Mouse (Mus musculus) CD8-positive naive resting alpha-beta T cell, adult 2 months (primary cell): Measurements from ENCODE around the gene Rab27a.
A peak's percentile ranks its signal among the peaks of the same experiment; 100 is the strongest.

Source experiments
- DNase-seq, 2 experiments: peaks; one replicate each; pipeline ENCODE4 v3.0.0; 2022; ENCODE audit warnings: low read depth in 2 of 2, low spot score in 2 of 2

Gene Rab27a

GRCm38 (mm10) chr9:73044146-73045079 lies at the start of gene Rab27a:
Gene Rab27a, plus strand, starts transcription at chr9:73044854.
- DNase-seq: peak; percentile 84 to 89

- DNase-seq: no peak
These were observed 48.5 kb upstream of the Rab27a start for GRCm38 (mm10) chr9:72996167-72996566.

- DNase-seq: no peak
These were observed 47.8 kb upstream of the Rab27a start for GRCm38 (mm10) chr9:72996806-72997205.

- DNase-seq: no peak
These were observed 44.2 kb upstream of the Rab27a start for GRCm38 (mm10) chr9:73000487-73000886.

GRCm38 (mm10) chr9:73001314-73002011 lies 43.2 kb upstream of the Rab27a start:
- DNase-seq: no peak

- no peak for DNase-seq
These were observed 42.5 kb upstream of the Rab27a start for GRCm38 (mm10) chr9:73002177-73002576.

- DNase-seq: no peak
These were observed 40.6 kb upstream of the Rab27a start for GRCm38 (mm10) chr9:73004076-73004475.

GRCm38 (mm10) chr9:73005106-73005505 lies 39.5 kb upstream of the Rab27a start:
- no peak for DNase-seq

- DNase-seq: peak in 1 of 2 experiments; percentile 6
These were observed 38.5 kb upstream of the Rab27a start for GRCm38 (mm10) chr9:73006175-73006574.

GRCm38 (mm10) chr9:73008384-73008783 lies 36.3 kb upstream of the Rab27a start:
- no peak for DNase-seq

- DNase-seq: no peak
These were observed 32.0 kb upstream of the Rab27a start for GRCm38 (mm10) chr9:73012629-73013028.

GRCm38 (mm10) chr9:73014724-73015123 lies 29.9 kb upstream of the Rab27a start:
- no peak for DNase-seq

GRCm38 (mm10) chr9:73019841-73020240 lies 24.8 kb upstream of the Rab27a start:
- DNase-seq: no peak

- no peak for DNase-seq
These were observed 24.0 kb upstream of the Rab27a start for GRCm38 (mm10) chr9:73020566-73021097.

- no peak for DNase-seq
These were observed 18.6 kb upstream of the Rab27a start for GRCm38 (mm10) chr9:73025818-73026636.

GRCm38 (mm10) chr9:73030443-73030842 lies 14.2 kb upstream of the Rab27a start:
- DNase-seq: no peak

- DNase-seq: no peak
These were observed 13.2 kb upstream of the Rab27a start for GRCm38 (mm10) chr9:73031421-73031820.

- DNase-seq: no peak
These were observed 11.2 kb upstream of the Rab27a start for GRCm38 (mm10) chr9:73033406-73033805.

- DNase-seq: peak; percentile 82 to 85
These were observed 5.3 kb upstream of the Rab27a start for GRCm38 (mm10) chr9:73039222-73039945.

GRCm38 (mm10) chr9:73040080-73040479 lies 4.6 kb upstream of the Rab27a start, which contains the start of gene Pigb:
Gene Pigb, minus strand, starts transcription at chr9:73040378.
- DNase-seq: no peak
